Mouse (Mus musculus) cortical plate, adult 2 months (tissue): Measurements from ENCODE around the gene Fam129a. TPM values are rescaled to one million over a fixed set of nuclear protein-coding genes. Genes with fewer than 3 reads are reported as not detected.

ENCODE experiments used
- H3K27ac ChIP-seq: fragments of 200-500 bp; 2 replicates; pipeline ENCODE4 v1.5.1; 2012; ENCODE audit warnings: low read length, control low read depth, inconsistent platforms; ENCODE audit not compliant: insufficient read depth
- H3K4me1 ChIP-seq: fragments of 200-500 bp; 2 replicates; pipeline ENCODE4 v1.6.1; 2011; ENCODE audit warnings: low read length; ENCODE audit not compliant: control insufficient read depth, insufficient read depth
- H3K4me3 ChIP-seq: fragments of 200-500 bp; 2 replicates; pipeline ENCODE4 v1.5.1; 2011; ENCODE audit warnings: mild to moderate bottlenecking, low read length, control low read depth; ENCODE audit not compliant: insufficient read depth
- CTCF ChIP-seq: fragments of 200-500 bp; IDR thresholded peaks from 2 replicates; pipeline ENCODE4 v1.5.1; 2011; ENCODE audit warnings: mild to moderate bottlenecking, control low read depth, low read length; ENCODE audit not compliant: insufficient read depth; ENCODE audit errors: extremely low read depth
- POLR2A ChIP-seq: fragments of 200-500 bp; IDR thresholded peaks from 2 replicates; pipeline ENCODE4 v1.6.1; 2011; ENCODE audit warnings: mild to moderate bottlenecking, low read length, control low read depth; ENCODE audit not compliant: insufficient read depth; ENCODE audit errors: extremely low read depth
- polyA plus RNA-seq: library from polyadenylated mRNA; depleted of rRNA; stranded (reverse); fragments of >200 nt; gene quantifications from 2 replicates; pipeline ENCODE4 v1.2.3, GENCODE M21; 2012; rRNA removed

Fam129a gene
- polyA plus RNA-seq = 1.6 and 2.1 TPM in 2 replicates

DNA sequence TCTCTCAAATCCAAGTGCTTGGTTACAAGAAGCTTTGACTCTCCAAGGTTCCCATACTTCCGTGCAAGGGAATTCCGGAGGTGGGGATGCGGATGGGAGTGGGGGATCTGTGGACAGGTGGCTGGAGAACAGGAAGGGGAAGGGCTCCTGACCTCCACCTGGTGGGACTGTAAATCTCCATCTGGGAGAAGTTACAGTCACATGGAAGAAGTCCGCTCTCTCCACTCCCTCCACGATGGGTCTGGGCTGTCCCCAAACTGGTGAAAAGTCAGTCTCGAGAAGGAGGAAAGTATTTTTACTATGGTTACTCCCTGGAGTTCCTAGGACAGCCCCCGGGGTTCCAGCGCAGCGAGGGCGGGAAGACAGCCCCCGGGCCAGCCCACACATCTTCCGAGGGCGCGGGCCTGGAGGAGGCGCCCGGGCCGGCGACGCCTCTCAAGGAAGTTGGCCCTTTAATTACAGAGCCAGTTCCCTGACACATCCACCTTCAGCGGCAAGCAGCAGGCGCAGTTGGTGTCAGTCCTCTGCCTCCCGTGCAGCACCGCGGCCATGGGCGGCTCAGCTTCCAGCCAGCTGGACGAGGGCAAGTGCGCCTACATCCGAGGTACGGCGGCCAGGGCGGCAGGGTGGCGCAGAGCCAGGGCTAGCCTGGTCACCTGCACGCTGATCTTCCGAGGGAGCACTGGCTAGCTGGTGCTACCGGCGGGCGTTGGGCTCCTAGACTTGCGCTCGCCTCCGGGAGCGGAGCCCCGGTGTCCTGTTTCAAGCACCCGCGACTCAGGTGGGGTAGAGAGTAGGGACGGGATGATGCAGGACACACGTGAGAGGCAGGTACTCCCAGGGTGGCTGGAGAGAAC is at the start of gene Fam129a:
Fam129a (plus strand) TSS at position 206 of the 857 bp plus-strand sequence.
- peak within 1 kb of the TSS; percentile 29 for H3K4me3 ChIP-seq
- H3K4me1 ChIP-seq = no peaks in the 10 kb centered on the region
- TF ChIP-seq CTCF (no peak), POLR2A (no peak)
- H3K27ac ChIP-seq = no peak within 1 kb of the TSS

DNA sequence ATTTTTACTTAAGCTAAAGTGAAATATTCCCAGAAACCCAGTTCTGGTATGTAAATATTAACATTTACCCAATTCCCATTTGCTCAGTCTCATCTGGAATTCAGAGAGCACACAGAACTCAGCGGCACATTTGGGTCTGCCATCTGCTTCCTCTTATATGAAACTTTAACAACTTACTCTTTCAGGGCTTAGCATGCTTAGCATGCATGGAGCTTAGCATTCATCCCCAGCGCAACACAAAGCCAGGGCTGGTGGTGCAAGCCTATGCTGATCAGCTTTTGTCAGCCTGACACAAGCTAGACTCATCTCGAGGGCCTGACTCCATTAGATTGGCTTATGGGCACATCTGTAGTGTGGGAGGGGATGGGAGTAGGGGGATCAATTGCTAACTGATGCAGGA is 44.3 kb upstream of the Fam129a start:
- Histone ChIP-seq H3K4me1 (no peaks in the 10 kb centered on the region), H3K27ac (no peak overlapping the region), H3K4me3 (no peak overlapping the region)
- TF ChIP-seq POLR2A = no peak
- TF ChIP-seq CTCF = no peak

DNA sequence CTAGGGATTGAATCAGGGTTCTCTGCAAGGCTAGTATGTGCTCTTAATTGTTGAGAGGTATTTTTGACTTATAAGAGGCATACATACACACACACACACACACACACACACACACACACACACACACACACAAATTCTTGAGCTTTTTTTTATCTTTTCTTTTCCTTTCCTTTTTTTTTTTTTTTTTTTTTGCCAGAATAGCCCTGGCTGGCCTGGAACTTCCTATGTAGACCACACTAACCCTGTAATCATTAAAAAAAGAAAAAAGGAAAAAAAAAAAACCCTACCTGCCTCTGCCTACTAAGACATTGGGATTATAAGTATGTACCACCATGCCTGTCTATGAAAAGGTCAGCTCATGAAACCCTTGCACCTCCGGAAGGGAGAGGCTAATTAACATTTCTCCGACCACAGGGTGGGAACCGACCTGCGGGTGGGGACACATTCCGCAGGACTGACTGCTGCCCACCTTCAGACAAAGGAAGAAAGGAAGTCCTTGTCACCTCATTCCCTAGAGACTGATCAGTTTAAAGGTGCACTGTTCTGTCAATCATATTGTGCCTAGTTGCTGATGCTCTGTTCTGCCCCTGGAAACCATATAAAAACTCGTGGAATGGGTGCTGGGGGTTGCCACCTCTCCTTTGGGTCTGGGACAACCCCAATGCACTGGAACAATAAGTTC is 27.0 kb upstream of the Fam129a start:
- no peak for TF ChIP-seq CTCF
- TF ChIP-seq POLR2A = no peak
- H3K4me1 ChIP-seq = no peaks in the 10 kb centered on the region
- no peak overlapping the region for H3K4me3 ChIP-seq

DNA sequence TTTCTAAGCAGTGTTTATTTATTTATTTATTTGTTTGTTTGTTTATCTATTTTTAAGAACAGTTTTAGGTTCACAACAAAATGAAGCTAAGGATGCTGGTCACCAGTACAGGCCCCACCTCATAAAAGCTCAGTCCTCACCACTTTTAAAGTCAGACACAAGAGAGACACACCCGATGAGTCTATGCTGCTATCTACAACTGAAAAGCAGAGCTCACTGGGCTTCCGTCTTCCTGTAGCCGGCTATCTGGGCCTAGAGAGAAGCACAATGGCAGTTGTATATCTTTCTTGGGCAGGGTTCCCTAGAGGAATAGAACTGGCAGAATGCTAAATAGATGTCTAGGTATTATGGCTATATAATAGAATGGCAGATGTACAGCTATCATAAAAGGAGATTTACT is 26.4 kb upstream of the Fam129a start:
- H3K27ac ChIP-seq = no peak overlapping the region
- H3K4me1 ChIP-seq = no peaks in the 10 kb centered on the region
- no peak for TF ChIP-seq CTCF
- TF ChIP-seq POLR2A = no peak
- H3K4me3 ChIP-seq = no peak overlapping the region

More for the DNA sequence above, 27.0 kb upstream of the Fam129a start:
- no peak overlapping the region for H3K27ac ChIP-seq

DNA sequence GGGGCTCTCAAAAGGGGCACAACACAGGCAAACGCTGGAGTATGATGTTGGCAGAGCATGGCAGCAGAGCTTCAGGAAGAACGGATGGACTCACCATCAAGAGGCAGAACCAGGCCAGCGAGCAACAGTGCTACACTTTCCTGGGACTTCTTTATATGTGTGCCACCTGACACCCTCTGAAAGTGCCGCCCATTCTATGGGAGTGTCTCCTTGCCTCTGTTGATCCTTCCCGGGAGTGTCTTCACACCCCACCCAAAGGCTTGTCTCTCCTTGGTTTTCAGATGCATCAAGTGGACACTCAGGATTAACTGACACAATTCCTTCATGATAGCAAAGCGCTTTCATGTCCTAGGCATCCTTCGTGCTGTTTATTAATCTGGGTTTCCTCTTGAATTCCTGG is 25.4 kb upstream of the Fam129a start:
- Histone ChIP-seq H3K4me1 (no peaks in the 10 kb centered on the region), H3K27ac (no peak overlapping the region), H3K4me3 (no peak overlapping the region)
- no peak for TF ChIP-seq CTCF
- no peak for TF ChIP-seq POLR2A

DNA sequence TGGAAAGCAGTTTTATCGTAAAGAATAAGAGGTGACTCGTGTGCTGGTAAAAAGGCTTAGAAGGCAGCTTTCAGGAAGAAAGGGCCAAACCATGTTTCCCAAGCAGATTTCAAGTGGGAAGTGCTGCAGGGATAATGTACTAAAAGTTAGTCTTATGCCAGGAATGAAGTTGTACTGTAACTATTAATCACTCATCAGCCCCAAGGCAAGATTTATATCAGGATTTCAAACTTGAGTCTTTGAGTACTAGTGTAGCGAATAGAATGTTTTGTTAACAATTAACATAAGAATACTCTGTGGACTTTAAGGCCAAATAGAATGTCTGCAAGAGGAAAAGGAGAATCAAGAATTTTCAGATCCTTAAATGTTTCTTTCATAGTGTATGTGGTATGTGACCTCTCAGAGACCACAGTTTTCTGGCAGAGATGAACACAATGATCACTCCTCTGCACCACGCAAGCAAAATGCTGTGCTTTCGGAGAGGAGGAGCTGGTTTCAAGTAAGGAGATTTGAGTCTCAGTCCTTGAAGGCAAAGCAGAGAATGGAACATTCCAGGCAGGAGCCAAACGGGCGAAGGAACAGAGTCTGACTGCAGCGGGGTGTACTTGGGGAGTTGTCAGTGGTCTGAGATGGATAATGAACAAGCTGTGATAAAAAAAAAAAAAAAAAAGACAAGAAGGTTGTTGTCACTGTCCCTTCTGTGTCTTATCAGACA is 21.9 kb upstream of the Fam129a start:
- Histone ChIP-seq H3K27ac (no peak overlapping the region), H3K4me3 (no peak overlapping the region), H3K4me1 (no peaks in the 10 kb centered on the region)
- TF ChIP-seq CTCF = no peak
- no peak for TF ChIP-seq POLR2A

DNA sequence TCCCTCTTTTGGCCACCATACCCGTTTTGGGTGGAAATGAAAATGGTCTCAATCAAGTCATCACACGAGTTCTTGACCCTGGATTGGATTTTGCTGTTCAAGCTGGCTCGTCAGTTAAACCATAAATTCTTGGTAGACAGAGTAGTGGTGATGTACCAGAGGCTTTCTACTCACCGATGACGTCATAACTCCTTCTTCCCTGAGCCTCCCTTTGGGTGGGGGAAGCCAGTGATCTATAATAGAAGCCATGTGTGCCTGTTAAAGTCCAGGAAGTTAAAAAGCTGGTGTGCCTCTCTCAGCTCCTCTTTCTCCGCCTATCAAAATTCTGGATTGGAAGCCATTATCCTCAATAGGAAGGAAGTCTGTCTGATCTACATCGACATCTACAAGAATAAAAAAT is 21.2 kb upstream of the Fam129a start:
- Histone ChIP-seq H3K4me3 (no peak overlapping the region), H3K27ac (no peak overlapping the region), H3K4me1 (no peaks in the 10 kb centered on the region)
- no peak for TF ChIP-seq CTCF
- no peak for TF ChIP-seq POLR2A

DNA sequence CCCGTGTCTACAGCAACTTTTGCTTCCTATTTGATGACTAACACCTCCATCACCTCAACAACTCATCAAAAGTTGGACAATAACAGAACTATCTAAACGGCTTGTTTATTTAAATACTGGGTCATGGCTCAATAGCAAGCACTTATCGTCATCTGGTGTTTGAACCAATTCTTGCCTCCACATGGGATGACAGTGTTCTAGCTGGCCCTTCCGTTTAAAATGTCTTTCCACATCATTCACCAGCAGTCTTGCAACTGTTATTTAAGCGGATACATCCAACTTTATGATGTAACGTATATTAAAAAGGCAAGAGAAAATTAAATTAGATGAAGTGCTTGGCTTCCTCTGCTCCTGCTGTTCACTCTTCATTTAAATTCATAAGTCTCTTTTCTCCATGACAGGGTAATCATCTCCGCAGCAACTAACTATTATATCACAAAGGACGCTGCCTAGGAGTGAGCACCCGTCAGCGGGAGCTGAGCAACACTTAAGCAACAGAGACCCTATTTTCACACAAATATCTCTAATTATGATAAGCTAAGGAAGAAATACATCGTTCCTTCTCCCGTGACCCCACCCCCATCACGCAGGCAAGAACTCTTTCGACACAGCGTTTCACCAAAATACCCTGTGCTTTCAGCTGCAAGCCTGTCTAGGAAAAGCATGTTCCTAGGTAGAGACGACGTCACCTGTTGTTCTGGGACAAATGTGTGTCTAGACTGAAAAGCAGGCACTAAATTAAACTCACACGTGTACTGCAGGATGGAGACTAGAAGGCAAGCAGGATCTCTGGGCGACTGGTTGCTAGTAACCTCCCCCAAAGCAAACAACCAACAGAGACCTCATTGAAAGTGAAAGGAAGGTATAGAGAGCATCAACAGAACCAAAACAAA is 20.2 kb upstream of the Fam129a start:
- no peak overlapping the region for H3K27ac ChIP-seq
- TF ChIP-seq CTCF (no peak), POLR2A (no peak)
- H3K4me1 ChIP-seq = no peaks in the 10 kb centered on the region
- no peak overlapping the region for H3K4me3 ChIP-seq

DNA sequence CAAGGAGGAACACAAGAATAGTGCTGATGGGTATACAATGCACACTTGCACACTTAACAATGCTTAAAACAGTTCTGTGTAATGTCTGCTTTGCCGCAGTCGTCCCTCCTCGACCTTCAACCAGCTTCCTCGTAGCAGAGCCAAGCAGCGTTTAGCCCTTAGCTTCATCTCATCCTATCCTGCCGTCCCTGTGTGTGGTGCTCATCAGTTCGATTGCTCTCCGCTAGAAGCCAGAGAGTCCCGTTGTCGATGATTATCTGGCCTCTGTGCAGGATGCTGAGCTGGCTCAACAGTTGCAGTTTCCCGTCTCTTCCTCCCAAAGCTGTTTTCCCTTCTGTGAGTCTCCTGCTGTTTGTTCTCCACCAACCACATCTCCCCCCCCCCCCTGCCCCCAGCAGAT is 10.4 kb upstream of the Fam129a start:
- Histone ChIP-seq H3K4me1 (no peaks in the 10 kb centered on the region), H3K4me3 (no peak overlapping the region), H3K27ac (no peak overlapping the region)
- TF ChIP-seq CTCF (no peak), POLR2A (no peak)
